Mouse (Mus musculus) embryo, embryonic 9.5 days (tissue): ENCODE data around the gene Ski.

Experiments
- DNase-seq: peaks from one replicate; pipeline ENCODE4 v3.0.0-alpha.2; 2017; ENCODE audit errors: extremely low spot score

Ski gene

DNA sequence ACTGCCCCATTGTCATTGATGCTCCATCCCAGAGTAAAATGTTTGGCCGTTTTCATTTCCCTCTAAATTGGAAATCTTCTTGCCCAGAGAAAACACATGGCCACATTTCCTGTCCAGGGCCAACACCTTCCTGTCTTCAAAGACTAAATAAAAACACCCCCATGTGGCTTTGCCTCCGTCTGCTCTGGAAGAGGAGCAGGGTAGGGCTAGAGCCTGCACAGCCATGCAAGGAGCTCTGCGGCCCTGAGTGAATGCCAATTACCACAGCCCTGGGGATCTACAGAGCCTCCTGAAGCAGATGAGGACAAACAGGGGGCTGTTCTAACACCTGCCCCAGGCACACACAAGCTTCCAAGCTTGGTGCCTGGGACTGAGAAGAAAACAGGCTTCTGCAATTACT lies 46.2 kb downstream of the Ski start:
- no peak for DNase-seq

DNA sequence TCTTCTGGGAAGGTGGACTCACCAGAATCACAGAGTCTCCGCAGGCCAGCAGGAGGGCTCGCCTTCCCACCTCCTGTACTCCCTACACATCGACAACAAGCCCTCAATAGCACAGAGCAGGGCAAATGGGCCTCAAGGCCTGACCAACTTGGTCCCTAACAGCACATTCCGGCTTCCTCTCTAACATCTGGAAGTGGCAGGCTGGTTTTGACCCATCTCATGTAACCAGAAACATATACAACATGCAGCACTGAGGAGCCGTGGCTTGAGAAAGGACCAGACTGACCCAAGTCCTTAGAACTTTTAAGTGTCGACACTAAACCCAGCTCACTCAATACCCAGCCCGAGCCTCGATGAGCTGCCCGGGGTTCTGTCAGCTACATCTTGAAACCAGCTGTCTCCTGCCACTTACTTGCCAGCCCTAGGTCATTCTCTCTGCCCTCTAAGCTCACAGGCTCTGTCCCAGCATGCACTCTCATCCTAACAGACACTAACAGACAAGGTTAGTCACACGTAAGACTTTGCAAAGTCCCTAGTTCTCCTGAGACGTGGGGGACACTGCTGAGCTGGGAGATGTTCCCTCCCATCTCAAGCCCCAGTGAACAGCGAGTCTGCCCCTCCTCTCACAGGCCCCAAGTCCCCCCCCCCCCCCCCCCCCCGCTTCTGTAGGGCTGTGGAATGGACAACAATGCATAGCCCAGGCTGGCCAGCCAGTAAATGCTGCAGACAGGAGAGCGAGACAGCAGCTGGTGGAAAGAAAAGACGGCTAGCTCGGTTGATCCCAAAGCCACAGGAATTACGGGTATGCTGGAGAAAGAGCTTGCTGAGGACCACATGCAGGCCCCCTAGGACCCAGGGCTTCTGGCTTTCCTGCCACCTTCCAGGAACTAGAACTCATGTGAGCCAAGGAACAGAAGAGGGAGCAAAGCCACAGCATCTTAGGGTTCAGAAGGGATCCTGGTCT lies 48.3 kb downstream of the Ski start:
- no peak for DNase-seq

DNA sequence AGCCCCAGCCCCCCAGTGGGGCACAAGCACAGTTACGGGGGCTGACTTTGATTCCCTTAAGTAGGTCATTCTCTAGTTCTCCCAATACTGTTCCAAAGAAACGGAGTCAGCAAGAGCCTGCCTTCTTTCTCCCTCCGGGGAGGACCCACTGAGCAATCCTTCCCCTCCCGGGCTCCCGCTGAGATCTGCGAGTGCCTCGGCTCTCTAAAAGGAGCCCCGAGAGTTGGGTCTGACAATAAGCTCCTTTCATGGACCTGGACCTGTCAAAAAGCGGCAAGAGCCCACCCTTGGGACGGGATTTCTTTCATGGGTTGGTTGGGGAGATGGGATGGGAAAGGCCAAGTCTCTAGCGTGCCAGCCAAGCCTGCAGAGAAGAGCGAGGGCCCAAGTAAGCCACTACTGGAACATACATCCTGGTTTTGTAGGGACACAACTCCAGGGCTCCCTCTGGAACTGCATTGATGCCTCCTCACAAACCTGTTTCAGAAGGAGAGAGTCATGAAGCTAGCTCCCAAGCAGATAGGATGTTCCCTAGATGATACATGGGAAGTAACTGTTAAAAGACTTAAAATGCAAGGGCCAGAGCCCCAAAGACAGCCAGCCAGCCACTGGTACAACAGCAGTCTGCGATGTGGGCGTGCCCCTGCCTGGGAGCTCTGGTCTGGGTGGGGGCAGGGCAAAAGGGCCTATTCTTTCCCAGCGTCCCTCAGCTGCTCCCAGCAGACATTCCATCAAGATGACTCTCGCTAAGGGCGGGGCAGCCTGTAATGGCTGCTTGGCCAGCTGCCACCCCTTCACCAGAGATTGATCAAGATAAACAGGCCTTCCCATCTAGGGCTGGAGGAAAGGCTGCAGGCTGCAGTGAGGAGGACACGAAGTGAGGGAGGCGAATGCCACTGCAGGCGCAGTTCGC lies 49.2 kb downstream of the Ski start:
- peak; percentile 88 for DNase-seq

DNA sequence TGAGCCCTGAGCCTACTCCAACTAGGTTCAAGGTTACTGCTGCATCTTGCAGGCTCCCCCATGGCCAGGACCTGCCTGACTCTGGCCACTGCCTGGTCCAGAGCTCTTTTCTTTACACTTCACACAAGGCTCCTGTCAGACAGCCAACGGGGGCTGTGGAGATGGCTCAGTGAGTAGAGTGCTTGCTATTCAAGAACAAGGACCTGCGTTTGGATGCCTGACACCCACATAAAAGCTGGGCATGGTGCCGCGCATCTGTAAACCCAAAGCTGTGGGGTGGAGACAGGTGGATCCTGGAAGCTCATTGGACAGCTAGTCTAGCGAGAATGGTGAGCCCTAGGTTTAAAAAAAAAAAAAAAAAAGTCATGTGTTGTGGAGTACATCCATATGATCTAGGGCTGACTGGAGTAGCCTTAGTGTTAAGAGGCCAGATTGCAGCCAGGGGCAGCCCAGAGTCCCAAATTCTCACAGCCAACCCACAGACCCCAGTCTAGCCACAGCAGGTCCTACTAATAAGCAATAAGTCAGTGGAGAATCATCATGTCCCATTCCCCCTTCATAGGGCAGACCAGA lies 50.3 kb downstream of the Ski start:
- no peak for DNase-seq

DNA sequence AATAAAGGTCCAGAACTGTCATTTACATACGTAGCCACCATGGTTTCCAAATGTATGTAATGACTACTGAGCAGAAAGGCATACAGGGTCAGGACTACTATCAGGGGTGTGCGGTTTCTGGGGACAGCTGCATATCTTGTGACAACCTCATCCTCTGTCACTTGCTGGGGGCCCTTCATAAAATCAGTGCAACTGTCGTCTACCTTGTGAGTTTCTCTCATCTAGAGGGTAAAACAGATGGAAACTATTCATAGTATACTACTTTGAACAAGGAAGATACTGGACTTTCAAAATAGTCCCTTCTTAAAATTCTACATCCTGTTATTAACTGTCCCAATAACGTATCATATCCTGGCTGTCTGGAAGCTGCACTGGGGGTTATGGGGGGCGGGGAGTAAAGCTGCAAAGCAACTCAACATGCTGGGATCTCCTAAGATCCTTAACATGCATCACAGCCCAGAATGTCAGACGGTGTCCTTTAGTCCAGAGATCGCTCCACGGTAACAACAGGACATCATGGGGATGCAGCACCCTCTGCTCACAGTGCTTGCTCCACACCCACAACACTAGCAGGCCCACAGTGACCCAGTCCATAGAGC lies 51.7 kb downstream of the Ski start:
- no peak for DNase-seq

DNA sequence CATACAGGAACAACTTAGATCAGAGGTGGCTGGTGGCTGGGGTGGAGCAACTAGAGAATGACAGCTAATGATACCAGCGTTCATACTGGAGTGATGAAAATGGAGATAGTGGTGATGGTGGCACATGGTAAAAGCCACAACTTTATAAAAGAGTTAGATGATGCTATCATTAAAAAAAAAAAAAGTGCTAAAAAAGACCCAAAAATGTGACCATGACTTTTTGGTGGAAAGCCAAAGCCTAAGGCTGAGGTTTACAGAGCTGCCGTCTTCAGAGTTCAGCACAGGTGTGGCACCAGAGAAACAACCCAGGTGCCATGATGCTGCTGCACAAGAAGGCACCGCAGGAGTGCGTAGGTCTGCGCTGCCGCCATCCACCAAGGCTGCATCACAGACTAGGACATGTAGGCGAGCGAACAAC lies 53.5 kb downstream of the Ski start:
- DNase-seq, result no peak

DNA sequence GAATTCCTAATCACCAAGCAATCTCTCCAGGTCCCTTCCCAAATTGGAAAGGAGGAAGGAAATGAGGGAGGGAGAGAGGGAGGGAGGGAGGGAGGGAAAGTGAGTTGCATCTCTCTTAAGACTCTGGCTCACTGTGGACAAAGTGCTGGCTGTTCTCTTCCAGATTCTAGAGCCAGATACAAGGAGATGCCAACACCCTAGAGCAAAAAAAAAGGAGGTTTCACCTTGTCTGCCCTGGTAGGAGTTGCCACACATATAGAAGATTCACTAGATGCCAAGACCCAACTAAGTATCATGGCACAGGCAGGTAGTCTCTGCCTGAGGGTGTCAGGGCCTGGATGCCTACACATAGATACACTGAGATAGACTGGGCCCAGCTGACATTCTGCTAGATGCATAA lies 56.5 kb downstream of the Ski start:
- DNase-seq, result no peak

DNA sequence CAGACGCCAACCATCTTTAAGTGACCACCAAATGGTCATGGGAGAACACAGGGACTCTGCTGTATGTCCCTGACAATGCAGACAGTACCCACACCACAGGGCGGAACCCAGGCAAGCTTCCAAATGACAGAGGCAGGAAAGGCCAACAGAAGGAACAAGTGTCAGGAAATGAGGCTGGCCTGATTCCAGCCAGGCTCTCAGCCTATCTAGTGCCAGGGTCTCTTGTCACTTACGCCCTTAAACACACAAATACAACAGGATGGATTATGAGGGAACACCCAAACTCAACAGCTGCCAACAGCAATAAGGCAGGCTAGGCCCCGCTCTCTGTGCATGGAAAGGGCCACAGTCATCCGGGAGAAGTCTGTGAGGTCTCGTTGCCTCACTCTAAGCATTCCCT lies 57.8 kb downstream of the Ski start:
- no peak for DNase-seq

DNA sequence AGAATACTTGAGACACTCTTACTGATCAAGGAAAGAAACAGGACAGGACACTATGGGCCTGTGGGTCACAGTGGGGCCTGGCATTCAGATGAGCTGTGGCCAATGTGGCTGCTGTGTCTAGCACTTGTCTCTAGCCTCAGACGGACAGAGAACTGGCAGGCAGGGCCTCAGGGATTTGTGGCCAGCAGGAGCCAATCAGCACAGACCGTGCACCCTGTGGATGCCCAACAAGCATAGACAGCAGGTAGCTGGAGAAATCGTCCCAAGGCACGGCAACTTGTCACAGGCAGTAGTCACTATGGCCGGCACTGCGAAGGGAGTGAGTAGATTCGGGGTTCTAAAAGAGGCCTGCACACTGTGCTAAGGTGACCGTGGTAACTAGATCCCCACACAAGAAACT lies 58.7 kb downstream of the Ski start:
- no peak for DNase-seq

DNA sequence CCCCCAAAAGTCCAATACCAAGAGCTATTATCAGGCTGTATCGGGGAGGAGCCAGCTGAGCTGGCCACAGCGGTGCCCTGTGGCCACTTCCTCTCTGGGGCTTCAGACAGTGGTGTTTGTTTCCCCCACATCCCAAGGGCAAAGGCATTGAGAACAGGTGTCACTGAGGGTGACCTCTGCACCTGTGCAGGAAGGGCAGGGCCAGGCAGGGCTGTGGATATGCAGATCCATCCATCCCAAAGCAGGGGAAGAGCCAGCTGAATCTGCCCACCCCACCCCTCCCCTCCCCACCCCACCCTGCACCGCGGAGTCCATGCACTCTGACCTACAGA lies 59.1 kb downstream of the Ski start:
- no peak for DNase-seq

DNA sequence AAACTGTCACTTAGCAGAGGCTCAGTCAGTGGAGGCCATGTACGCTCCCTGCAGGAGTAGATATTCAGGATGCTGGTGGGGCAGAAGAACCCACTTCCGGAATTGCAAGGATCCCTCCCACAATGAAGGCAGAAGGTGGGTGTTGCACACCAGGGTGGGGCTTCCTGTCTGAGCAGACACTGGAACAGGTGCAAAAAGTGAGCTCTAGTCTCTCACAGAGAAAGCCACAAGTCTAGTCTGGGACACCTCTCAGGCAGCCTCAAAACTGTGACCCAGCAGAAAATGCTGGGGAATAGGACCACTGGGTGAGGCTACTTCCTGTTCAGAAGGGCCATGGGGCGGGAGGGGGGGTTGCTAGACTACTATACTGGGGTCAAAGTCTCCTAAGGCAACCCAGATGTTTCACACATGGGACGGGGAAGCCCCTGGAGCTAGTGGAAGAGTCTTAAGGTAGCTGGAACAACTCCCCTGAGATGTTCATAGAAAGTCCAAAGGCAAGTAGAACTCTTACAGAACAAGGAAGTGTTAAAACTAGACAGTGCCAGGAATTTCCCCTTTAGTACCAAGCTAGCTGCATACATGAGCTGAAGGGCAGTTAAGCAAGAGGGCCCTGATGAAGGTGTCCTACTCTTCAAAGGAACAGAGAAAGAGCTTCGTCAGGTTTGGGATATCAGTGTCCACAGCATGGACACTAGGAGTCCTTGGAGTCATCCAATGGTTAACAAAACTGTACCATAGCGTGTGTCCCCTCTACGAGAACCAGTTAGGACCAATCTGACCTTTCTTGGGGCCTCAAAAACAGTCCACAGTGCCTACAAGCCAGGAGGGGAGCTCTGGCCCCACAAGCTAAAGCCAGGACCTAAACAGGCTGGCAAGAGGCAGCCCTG lies 59.7 kb downstream of the Ski start:
- DNase-seq, result no peak

DNA sequence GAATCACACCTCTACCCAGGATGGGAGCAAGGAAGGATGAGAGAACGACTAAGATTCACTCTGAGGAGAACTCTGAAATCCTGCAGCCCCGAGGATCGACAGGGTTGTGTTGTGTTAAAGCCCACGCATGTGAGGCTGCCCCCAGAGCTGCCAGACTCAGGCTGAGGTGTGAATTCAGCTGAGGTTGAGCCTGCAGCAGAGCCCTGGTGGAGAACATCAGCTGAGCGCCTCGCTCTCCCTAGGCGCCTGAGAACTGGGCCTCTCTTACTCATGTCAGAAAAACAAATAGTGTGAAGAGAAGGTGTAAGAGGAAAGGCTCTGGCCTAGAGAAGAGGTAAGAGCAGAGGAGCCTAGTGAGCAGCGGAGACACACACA lies 63.9 kb downstream of the Ski start:
- DNase-seq, result no peak

DNA sequence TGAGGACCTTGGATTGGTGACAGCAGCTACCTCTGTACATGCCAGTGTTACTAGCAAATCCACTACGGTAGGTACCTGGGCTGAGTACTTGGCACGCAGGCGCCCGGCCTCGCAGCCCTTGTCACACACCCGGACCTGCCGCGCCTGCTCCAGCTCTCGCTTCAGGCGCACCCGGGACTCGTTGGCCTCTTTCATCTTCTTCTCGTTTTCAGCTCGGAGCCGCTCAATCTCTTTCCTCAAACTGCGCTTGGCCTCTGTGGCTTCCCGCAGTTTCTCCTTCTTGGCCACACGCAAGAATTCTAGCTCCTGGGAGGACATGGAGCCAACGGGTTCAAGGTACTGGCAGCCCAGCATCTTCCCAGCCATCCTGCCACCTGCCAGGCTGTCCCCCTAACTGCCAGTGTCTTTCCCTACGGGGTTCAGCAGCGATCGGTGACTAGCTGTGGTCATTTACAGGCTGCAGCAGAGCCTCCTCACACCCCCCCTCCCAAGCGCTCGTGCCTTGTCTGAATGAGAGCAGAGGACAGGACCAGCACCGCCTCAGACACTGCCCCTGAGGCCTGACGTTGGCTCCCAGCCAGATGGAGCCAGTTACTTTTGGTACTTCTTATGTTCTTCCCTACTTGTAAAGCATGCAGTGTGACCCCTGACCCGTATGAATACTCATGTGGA lies 64.4 kb downstream of the Ski start:
- no peak for DNase-seq

DNA sequence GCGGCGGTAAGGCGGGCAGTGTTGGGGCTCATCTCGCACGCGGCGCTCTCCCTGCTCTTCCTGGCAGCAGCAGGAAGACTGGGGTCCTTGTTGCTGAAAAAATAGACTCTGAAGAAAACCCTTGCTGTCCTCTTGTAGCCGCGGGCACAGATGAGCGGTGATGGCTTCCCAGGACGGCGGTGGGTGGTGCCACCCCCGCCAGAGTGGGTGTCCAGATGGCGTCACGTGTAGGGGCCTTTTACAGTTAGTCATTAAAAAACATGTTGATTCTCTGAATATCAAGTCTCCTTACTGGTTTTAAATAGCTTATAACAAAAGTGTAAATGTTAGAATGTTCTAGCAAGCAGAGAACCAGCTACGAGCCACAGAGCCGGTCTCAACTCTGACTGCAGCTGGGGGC lies 65.7 kb downstream of the Ski start:
- no peak for DNase-seq

DNA sequence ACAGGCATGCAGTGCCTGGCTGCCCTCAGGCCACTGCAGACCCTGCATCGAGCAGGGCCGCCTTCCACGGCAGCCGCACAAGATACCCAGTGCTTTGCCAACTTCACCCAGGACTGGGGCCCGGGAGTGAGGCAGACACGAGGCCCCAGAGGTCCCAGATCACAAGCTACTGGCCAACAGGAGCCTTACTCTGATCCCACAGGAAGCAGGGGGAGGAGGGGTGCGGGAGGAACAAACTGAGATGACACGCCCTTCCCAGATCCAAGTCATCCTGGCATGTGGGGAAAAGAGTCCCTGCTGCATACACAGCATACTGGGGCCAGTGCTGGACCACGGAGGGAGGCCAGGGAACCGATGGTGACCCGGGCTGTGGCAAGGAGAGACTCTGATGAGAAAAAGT lies 67.4 kb downstream of the Ski start:
- no peak for DNase-seq

DNA sequence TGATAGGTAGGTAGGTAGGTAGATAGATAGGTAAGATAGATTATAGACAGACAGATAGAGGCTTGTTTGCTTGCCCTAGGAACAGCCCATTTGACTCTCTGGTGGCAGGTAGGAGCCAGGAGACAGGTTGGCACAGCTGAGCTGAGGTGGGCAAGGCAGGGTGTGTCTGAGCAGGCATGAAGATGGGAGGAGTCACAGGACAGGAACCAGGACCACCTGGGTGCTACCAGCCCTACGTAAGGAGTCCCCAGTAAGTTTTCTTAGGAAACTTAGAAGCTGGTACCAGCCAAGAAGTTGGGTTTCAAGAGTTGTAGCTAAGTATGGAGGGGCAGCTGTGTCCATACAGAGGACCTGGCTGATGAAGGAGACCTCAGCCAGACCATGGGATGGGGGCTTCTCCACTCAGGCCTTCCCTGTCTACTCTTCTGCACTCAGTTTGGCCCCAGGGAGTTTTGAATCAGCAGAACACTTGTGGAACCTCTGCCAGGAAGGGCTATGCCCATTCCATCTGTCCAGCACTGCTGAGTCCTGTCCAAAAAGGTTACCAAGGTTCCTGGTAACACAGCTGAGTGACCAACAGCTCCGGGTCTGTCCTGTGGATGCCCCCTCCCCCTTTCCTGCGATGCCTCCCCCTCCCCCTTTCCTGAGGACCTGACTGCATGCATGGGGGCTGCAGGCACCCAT lies 68.9 kb downstream of the Ski start:
- no peak for DNase-seq

DNA sequence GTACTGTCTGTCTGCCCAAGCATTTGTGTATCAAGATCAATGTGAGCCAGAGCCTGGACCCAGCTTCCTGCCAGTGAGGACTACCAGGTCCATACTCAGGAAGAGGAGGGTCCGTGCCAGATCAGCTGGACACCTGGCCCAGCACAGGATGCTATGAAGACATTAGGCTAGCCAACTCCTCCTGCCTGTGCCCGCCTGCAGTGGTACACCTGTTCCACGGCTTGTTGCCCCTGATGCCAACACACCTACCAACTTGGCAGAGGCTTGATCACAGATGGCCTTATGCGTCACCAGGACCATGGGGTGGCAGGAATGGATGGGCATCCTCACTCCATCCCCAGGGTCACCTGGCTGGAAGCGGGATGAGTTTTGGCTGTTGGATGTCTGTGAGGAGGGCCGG lies 69.9 kb downstream of the Ski start:
- no peak for DNase-seq

DNA sequence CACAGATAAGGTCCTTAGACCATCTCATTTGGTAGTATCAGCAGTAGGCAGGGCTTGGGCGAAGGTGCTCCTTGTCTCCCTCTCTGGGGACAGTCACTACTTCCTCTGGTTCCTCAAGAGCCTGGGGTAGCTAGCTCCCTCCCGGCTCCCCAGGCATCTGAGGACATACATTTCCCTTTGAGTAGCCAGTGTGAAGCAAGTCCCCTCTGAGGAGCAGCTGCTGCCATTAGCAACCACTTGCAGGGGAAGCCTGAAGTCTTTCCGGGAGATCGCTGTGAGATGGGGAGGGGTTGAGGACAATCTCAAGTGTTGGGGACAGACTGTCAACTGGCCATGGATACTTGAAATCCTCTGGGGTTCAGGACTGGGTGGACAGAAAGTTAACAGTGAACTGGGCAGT lies 70.5 kb downstream of the Ski start:
- no peak for DNase-seq

DNA sequence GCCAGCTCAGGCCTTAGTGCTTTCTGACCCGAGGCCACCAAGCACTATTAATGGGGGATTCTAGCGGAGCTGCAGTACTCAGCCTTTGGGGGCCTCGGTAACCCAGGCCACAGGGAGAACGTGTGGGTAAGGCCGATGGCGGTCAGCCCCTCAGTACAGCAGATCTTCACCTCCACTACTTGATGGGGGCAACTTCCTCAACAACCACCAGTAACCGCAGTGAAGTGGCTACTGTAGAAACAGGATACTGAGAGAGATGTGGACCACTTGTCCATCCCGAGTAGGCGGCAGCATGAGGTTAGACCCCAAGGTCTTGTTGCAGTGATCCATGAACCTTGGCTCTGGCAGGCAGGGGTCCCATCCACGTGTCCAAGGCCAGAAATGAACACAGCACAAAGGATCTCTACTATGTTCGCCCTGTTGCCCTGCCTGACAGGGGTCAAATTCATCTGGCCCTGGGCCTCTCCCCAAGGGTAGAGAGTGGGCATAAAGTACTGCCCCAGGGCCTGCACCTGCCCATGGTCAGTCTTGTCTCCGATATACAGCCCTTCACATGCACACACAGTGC lies 71.1 kb downstream of the Ski start:
- DNase-seq, result no peak
